Mouse (Mus musculus) lung, embryonic 14.5 days (tissue): Measurements from ENCODE around the gene Whrn. TPM values are rescaled to one million over a fixed set of nuclear protein-coding genes. Genes with fewer than 3 reads are reported as not detected.

Experiments
- ATAC-seq: fragments of 200-750 bp; cut with Nextera tagmentation; 2 replicates; pipeline ENCODE4 v1.8.0; 2017; ENCODE audit warnings: mild to moderate bottlenecking, moderate TSS enrichment, moderate library complexity; ENCODE audit not compliant: insufficient read depth
- DNase-seq: peaks from one replicate; pipeline ENCODE4 v3.0.0-alpha.2; 2015
- H3K27ac ChIP-seq: fragments of 300-500 bp; sonication (generic); 2 replicates; pipeline ENCODE4 v1.5.1; 2014; ENCODE audit warnings: low read depth, mild to moderate bottlenecking, moderate library complexity
- H3K27me3 ChIP-seq: fragments of 300-500 bp; sonication (generic); 2 replicates; pipeline ENCODE4 v1.6.1; 2014; ENCODE audit warnings: low read length, control low read depth; ENCODE audit not compliant: insufficient read depth
- H3K36me3 ChIP-seq: fragments of 300-500 bp; sonication (generic); 2 replicates; pipeline ENCODE4 v1.6.1; 2014; ENCODE audit warnings: control low read depth; ENCODE audit not compliant: insufficient read depth
- H3K4me1 ChIP-seq: fragments of 300-500 bp; sonication (generic); 2 replicates; pipeline ENCODE4 v1.6.1; 2014; ENCODE audit warnings: antibody characterized with exemption, control low read depth; ENCODE audit not compliant: insufficient read depth
- H3K4me2 ChIP-seq: fragments of 300-500 bp; sonication (generic); 2 replicates; pipeline ENCODE4 v1.6.1; 2014; ENCODE audit warnings: mild to moderate bottlenecking
- H3K4me3 ChIP-seq: fragments of 300-500 bp; sonication (generic); 2 replicates; pipeline ENCODE4 v1.5.1; 2014; ENCODE audit warnings: low read depth, low read length
- H3K9ac ChIP-seq: fragments of 300-500 bp; sonication (generic); 2 replicates; pipeline ENCODE4 v1.6.1; 2014
- H3K9me3 ChIP-seq: fragments of 300-500 bp; sonication (generic); 2 replicates; pipeline ENCODE4 v1.6.1; 2016; ENCODE audit warnings: low read depth, low read length, control low read depth
- CTCF ChIP-seq: IDR thresholded peaks from 2 replicates; pipeline ENCODE4 v1.5.1; 2016; ENCODE audit warnings: antibody characterized with exemption, low read depth
- WGBS: fragments of 180-500 bp; shearing (Covaris S2); extraction: QIAGEN DNeasy Blood & Tissue Kit; methylation state at CpG from one replicate; pipeline ENCODE4 v1.1.7; 2014; 5-methylcytosine and 5-hydroxymethylcytosine counted together
- polyA plus RNA-seq: library from polyadenylated mRNA; unstranded; fragments of >200 nt; fragmentation: Nextera tagmentation; extraction: Ambion mirVana; gene quantifications from 2 replicates; pipeline ENCODE4 v1.2.1, GENCODE M21; 2014

The Whrn gene
- polyA plus RNA-seq, 1 experiment from 2014 or later, result 4.5 TPM

GRCm38 (mm10) chr4:63385784-63386183, 110.0 kb downstream of the Whrn start:
- DNase-seq (peak; percentile 24), ATAC-seq (no peak)
- H3K4me2 ChIP-seq, result no peak overlapping the region
- peaks cover 69% of the 10 kb centered on the region for H3K36me3 ChIP-seq
- 60% methylated on average over 11 of the region's 11 CpGs for WGBS
- H3K27ac ChIP-seq, result no peak overlapping the region
- no peaks in the 10 kb centered on the region for H3K27me3 ChIP-seq
- H3K4me1 ChIP-seq, result no peaks in the 10 kb centered on the region
- no peak overlapping the region for H3K4me3 ChIP-seq
- no peak for TF ChIP-seq CTCF
- no peaks in the 10 kb centered on the region for H3K9me3 ChIP-seq
- H3K9ac ChIP-seq, result no peak overlapping the region

DNA sequence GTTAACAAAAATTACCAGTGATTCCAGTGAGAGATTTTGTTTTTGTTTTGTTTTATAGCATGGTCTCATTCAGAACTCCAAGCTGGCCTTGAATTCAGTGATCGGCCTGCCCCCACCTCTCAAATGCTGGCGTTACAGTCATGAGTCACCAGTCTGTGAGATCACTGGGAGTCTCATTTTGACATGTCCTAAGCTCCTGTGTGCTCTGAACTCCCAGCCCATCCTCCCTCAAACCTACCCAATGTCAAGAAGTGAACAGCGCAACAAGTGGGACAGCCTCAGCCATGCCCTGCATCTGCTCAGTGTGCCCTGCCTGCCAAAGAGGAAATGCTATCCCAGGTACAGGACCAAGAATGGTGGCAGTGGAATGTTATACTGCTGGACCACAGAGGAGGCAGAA, 110.5 kb downstream of the Whrn start:
- Histone ChIP-seq H3K27me3 (no peaks in the 10 kb centered on the region), H3K4me3 (no peak overlapping the region), H3K9me3 (no peaks in the 10 kb centered on the region), H3K9ac (no peak overlapping the region), H3K27ac (no peak overlapping the region), H3K36me3 (peaks cover 75% of the 10 kb centered on the region), H3K4me2 (no peak overlapping the region), H3K4me1 (no peaks in the 10 kb centered on the region)
- TF ChIP-seq CTCF, result no peak
- DNase-seq, result no peak
- no peak for ATAC-seq
- 83% methylated on average over 3 of the region's 3 CpGs for WGBS

- Histone ChIP-seq H3K9me3 (no peaks in the 10 kb centered on the region), H3K27ac (no peak overlapping the region), H3K36me3 (peaks cover 82% of the 10 kb centered on the region), H3K4me1 (no peaks in the 10 kb centered on the region), H3K9ac (no peak overlapping the region), H3K27me3 (no peaks in the 10 kb centered on the region), H3K4me3 (no peak overlapping the region), H3K4me2 (no peak overlapping the region)
- no peak for ATAC-seq
- no peak for DNase-seq
- 86% methylated on average over 4 of the region's 4 CpGs for WGBS
- TF ChIP-seq CTCF, result no peak
Measured at GRCm38 (mm10) chr4:63384262-63384661, 111.5 kb downstream of the Whrn start.

DNA sequence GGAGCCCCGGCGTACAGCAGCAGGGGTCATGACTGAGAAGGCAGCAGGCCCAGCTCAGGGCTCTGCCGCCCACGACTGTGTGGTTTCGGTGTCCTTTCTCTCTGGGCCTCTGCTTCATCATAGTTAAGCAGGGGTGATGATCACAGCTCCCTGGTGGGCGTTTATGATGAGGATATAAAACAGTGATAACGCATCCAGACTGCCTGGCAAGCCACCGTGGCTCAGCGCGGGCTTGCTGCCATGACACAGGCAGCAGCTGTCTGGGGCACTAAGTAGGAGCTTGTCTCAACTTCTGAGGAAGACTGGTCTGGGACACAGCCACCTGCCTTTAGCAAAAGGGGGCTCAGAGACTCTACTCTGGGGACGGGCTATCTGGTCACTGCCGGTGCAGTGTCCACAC, 112.3 kb downstream of the Whrn start:
- 84% methylated on average over 12 of the region's 12 CpGs for WGBS
- DNase-seq, result no peak
- no peak for TF ChIP-seq CTCF
- Histone ChIP-seq H3K36me3 (peaks cover 87% of the 10 kb centered on the region), H3K9ac (no peak overlapping the region), H3K27ac (no peak overlapping the region), H3K4me1 (no peaks in the 10 kb centered on the region), H3K4me2 (no peak overlapping the region), H3K9me3 (no peaks in the 10 kb centered on the region), H3K27me3 (no peaks in the 10 kb centered on the region), H3K4me3 (no peak overlapping the region)
- ATAC-seq, result no peak

DNA sequence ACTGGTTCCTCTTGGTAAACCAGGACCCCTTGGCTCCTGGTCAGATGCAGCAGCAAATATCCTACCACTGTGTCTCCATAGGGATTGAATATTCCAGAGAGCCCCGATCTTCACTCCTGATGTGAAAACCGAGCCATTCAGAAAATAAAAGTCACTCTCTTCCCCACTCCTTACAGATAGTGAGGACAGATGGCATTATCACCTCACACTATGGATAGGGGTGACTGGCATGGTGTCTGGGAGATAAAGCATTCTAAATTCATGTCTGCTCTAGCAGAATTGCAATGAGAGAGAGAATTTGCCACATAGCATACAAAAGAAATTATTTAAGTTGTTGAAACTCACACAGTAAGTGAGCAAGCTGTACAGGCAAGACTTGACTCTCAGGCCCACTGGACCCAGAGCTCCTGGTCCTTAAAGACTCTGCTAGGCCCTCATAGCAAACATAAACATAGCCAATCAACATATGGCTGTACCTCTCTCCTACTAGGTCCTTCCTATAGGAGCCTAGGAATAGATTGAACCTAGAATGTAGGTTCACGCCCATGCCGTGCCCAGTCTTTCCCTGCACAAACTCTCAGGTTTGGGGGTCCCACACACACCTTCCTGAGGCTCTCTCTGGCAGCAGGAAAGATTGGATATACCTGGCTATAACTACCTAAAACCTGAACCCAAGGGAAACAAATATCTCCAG, 113.0 kb downstream of the Whrn start:
- Histone ChIP-seq H3K4me1 (no peaks in the 10 kb centered on the region), H3K27me3 (no peaks in the 10 kb centered on the region), H3K4me2 (no peak overlapping the region), H3K9me3 (no peaks in the 10 kb centered on the region), H3K36me3 (peaks cover 88% of the 10 kb centered on the region), H3K4me3 (no peak overlapping the region), H3K9ac (no peak overlapping the region), H3K27ac (no peak overlapping the region)
- ATAC-seq (no peak), DNase-seq (no peak)
- no peak for TF ChIP-seq CTCF
- 92% methylated on average over 4 of the region's 4 CpGs for WGBS

DNA sequence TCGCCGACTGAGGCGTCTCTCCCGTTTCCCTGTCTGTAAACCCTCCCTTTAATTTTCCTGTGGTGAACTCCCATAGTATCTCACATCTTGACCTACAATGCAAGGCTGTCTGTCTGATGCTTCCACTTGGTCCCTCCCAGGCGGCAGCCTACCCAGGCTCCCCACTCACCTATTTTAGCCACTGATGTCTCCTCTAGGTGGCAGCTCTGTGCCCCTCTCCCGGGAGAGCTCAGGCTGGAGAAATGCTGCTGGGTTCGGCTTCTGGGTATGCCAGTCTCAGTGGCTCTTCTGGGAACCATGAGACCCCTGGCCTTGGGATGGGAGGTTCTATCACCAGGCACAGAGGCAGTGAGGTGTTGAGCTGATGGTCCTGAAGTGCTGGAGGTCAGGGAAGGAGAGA, 118.3 kb downstream of the Whrn start:
- Histone ChIP-seq H3K9ac (no peak overlapping the region), H3K4me2 (no peak overlapping the region), H3K4me1 (no peaks in the 10 kb centered on the region), H3K9me3 (no peaks in the 10 kb centered on the region), H3K4me3 (no peak overlapping the region), H3K27ac (no peak overlapping the region), H3K36me3 (peaks cover 91% of the 10 kb centered on the region), H3K27me3 (no peaks in the 10 kb centered on the region)
- peak; percentile 50 for TF ChIP-seq CTCF
- WGBS, result 66% methylated on average over 7 of the region's 7 CpGs
- peak; percentile 20 for DNase-seq
- ATAC-seq, result no peak

DNA sequence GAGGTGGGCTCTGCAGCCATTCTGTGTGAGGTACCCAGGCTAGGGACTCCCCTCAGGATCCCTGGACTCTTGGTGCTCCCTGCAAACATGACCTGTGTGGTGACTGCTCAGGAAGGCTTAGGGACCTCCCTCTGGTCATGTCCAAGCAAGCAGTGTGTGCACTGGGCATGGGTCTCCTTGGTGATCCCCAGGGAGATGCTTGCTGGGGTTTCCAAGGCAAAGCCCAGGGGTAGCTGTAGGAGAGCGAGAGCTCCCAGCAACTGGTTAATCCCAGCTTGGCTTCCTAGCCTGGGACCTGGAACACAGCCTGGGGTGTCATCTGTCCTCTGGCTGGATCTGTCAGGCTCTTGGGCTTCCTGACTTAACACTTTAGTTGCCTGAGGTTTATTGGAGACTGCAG, 120.4 kb downstream of the Whrn start:
- no peak overlapping the region for H3K4me3 ChIP-seq
- no peak overlapping the region for H3K9ac ChIP-seq
- peaks cover 85% of the 10 kb centered on the region for H3K36me3 ChIP-seq
- no peak for TF ChIP-seq CTCF
- H3K27ac ChIP-seq, result no peak overlapping the region
- 48% methylated on average over 1 of the region's 1 CpGs for WGBS
- no peak for ATAC-seq
- H3K27me3 ChIP-seq, result no peaks in the 10 kb centered on the region
- no peaks in the 10 kb centered on the region for H3K9me3 ChIP-seq
- peak; percentile 31 for DNase-seq
- no peaks in the 10 kb centered on the region for H3K4me1 ChIP-seq
- H3K4me2 ChIP-seq, result no peak overlapping the region

DNA sequence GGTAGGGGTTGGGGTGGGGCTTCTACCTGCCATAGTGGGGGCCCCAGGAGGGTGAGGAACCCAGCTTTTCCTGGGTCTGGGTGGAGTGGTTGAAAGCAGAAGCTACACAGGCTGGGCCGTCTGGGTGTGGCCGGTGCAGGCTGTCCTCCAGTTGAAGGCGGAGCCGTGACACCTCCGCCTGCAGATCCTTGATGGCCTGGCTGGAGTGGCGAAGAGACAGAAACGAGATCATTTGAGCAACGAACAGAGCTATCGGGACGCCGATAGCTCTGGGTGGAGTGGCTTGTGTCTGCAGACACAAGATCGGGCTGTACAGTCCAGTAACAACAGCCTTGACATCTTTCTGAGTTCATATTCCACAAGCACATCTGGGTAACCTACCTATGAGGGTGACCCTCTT, 121.5 kb downstream of the Whrn start:
- H3K36me3 ChIP-seq, result peaks cover 84% of the 10 kb centered on the region
- H3K9ac ChIP-seq, result no peak overlapping the region
- H3K9me3 ChIP-seq, result no peaks in the 10 kb centered on the region
- H3K27ac ChIP-seq, result no peak overlapping the region
- no peaks in the 10 kb centered on the region for H3K27me3 ChIP-seq
- no peaks in the 10 kb centered on the region for H3K4me1 ChIP-seq
- no peak for TF ChIP-seq CTCF
- WGBS, result 72% methylated on average over 12 of the region's 12 CpGs
- DNase-seq (no peak), ATAC-seq (peak; percentile 15; the same call in 1 of the 2 replicates)
- H3K4me3 ChIP-seq, result no peak overlapping the region
- H3K4me2 ChIP-seq, result no peak overlapping the region
